Mouse (Mus musculus) adrenal gland, postnatal 10 days (tissue): ENCODE measurements at regions not wholly inside any gene's neighbourhood (a gene's known extent, or its start where the extent isn't known, plus 50 kb on each side); places are given as distances from the start of the nearest gene placed in this dataset.

ENCODE experiments used
- DNase-seq: peaks from one replicate; pipeline ENCODE4 v3.0.0; 2021; ENCODE audit warnings: mixed read lengths

DNA sequence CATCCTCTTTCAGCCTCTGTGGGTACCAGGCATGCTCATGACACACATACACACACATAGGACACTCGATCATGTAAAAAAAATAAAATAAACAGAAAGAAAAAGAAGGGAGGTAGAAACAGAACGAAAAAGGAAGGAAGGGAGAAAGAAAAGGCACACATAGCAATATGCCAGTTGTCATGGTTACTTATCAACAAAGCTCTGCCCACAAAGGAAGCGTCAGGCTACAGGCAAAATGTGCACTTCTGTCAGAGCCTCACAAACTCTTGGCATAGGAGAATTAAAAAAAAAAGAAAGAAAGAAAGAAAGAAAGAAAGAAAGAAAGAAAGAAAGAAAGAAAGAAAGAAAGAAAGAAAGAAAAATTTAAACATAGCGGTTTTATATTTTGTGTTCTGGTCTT is 56.9 kb upstream of the Sox2 start:
- no peak for DNase-seq

DNA sequence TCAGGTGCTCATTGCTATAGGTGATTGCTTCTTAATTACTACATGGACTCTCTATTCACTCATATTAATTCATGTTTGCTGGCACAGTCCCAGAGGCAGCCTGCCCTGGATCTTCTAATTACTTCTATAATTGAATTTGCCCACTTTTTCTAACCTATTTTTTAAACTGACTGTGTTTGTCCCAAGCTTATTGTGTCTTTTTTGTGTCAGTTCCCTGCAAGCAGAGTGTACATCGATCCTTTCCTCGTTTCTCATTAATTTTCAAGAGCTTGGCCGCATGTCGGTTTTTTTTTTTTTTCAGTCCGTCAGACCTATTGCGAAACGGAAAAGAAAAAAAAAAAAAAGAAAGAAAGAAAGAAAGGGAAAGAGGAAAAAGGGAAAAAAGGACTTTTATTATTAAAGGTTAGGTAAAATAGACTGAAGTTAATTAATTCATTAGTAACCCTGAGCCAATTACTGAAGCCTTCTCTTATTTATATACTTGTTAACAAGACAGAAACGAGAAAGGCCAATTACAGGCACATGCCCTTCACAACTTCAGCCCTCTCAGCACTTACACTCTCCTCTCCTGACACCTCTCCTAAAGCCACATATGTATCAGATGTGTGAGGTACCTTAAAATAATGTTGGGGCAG is 72.2 kb upstream of the Sox2 start:
- DNase-seq: no peak

DNA sequence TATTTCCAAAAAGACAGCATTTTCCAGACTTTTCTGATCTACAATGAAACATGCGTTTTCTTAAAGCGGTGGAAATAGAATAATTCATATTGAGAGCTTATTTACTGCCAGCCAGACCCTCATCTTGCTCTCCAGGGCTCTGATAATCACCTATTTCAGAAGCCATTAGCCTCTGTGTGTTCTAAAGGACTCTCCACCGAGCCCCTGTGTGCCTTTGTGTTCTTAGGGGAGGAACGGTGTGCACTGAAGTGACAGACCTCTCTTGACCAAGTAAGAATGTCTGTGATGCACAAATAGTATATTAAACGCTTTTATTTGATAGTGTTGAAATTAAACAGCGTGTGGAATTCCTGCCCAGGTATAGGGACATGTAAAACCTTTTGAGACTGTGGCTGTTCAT is 73.1 kb upstream of the Sox2 start:
- DNase-seq: no peak

DNA sequence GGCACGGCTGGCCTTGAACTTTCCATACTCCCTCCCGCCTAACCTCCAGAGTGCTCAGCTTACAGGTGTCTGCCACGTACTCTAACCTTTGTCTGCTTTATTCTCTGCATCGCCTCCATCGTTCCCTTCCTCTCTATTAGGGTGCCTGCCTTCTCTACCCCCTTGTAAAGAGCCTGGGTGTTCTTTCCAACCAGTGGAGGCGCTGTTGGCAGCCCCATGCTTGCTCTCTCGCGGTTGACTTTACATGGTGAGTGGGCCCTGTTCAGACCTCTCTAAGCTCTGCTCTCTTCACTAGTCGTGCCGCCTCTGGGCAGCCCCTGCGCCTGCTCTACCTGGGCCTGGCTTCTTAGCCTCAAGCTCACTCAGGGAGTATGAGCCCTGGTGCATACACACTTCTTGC is 74.0 kb upstream of the Sox2 start:
- no peak for DNase-seq

DNA sequence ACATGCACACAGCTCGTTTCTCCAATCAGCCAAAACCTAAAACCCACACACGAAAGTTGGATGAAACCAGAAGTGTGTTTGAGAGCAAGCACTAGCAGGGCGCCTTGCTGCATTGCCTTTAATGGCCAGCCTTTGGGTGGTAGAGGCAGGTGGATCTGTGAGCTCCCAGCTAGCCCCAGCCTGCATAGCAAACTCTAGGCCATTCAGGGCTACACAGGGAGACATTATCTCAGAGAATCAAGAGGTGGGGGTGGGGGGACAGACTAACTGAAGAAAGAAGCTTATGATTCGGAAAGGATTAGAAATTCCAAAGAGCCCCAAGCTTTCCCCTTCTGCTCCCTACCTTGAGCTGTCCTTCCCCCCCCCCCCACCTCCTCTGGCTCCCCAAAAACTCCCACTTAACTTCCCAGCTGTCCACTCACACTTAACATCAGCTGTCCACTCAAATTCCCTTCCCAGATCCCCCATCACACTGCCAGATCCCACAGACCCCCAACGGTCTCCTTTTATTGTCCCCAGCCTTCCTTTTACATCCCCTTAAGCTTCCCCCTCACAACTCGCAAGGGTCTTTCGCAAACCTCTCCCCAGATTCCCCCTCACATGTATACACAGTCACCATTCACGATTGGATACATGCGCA is 75.4 kb upstream of the Sox2 start:
- no peak for DNase-seq

DNA sequence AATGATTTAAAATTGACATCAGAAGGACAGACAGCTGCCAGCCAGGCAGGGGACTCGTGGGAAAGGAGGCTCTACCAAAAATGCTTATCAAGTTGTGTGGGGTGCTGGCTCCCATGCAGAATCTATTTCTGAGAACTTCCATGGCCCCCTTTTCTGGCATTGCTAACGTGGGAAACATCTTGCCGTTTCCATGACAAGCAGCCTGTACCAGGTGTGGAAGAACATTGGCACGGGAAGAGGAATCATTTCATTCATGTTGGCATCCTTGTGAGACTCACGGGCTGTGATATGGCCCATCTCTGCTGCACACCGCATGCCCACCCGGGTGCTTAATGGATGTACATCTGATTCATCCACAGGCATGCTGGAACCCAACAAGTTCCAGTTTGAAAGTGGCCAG is 76.9 kb upstream of the Sox2 start:
- no peak for DNase-seq

DNA sequence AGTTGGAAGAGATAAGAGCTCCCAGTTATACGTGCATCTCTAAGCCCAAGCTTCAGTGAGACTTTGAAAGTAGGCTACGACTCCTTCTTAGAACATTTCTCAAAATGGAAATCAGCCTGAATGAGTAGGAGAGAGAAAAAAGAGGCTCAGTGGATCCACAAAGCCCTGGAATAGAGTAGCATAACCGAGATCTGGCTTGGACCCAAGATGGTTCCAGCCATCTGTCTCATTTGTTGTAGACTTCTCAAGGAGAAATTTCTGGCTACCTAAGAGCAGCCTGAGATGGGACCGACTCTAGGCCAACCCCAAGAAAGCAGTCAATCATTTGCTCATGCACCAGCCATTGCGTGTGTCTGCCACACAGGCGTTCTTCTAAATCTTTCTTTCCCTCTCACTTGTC is 78.1 kb upstream of the Sox2 start:
- no peak for DNase-seq

DNA sequence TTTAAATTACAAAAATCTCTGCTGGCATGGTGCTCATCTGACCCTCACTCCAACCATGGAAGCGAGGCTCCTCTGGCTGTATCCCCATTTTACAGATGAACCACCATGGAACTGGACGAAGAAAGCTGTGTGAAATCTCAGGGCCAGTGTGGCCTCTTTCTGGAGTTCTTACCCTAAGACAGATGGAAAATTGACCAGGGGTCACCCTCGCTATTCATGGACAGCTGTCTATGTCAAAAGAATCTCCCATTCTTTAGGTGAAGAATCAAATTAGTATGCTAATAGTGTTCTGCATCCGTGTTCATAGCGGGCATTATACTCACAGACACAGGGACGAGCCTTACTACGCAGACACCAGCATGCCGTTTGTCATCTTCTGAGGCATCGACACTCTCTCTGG is 78.6 kb upstream of the Sox2 start:
- no peak for DNase-seq

DNA sequence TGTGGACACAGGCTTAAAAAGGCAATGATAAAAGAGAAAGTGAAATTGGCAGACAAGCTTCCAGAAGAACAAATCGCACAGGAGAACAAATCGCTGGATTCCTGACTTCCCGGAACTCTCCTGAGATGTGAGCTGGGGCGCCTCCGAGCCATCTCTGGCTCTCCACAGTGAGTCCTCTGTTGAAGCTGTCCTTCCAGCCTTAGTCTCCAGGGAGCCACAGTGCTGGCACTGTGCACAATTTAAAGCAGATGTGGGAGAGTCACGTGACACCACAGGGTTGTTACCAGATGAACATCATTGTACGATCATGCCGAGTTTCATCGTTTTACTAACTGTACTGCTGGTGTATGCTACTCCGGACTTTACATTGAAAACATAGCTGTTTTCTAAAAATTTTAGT is 80.2 kb upstream of the Sox2 start:
- DNase-seq: peak; percentile 24

DNA sequence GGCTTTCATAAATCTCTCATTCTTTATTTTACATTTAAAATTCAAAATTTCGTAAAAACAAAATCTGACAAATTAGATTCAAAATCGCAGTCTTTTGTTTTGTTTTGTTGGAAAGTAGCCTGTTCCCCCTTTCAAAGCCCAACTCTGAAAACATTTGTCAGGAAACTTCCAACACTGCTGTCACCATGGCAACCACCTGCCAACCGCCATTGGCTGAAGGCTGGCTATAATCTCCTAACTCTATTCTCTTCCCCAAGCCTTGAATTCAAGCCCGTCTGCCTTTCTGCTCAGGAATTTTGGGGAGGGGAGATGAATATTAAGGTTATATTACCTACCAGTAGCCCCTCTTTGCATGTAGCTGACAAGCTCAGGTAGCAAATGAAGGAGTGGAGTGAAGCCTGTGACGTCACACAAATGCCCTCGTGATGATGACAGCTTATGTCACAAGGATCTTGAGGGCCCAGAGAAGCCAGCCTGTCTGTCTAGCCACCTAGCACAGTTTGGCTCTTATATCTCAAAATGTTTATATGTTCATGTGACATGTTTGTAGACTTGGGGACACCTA is 82.0 kb upstream of the Sox2 start:
- no peak for DNase-seq

DNA sequence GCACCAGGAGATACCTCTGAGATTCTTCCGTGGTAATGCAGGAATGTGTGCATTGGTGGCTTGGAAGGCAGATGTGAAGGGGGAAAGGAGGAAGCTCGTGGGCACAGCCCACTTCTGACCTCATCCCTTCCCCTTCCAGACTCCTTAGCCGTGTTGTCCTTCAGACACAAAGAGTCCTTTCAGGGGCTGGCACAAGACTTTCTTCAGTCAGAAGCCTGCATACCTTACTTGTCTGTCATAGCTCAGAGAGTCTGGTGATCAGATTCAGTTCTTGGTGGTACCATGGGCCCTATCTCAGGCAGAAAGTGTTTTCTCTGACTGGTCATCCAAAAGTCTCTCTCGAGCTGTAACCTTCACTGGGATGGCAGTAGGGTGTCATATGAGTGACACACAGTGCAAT is 84.8 kb upstream of the Sox2 start:
- DNase-seq: no peak

DNA sequence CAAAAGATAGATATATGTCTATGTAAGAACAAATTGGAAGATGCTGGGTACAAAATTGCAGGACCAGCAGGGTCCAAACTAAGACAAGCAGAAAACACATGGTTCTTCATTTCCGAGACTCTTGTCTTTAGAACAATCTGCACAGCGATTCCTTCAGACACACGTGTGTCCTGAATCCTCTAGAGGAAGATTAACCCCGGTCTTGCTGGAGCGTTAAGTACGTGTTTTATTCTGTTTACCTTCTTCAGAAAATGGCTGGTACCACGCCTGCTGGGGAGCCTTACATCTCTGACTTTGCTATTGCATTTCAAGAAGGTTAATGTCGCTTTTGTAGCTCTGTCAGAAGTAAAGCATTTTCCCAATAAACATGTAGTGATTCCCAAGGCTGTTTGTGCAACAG is 87.3 kb upstream of the Sox2 start:
- no peak for DNase-seq

DNA sequence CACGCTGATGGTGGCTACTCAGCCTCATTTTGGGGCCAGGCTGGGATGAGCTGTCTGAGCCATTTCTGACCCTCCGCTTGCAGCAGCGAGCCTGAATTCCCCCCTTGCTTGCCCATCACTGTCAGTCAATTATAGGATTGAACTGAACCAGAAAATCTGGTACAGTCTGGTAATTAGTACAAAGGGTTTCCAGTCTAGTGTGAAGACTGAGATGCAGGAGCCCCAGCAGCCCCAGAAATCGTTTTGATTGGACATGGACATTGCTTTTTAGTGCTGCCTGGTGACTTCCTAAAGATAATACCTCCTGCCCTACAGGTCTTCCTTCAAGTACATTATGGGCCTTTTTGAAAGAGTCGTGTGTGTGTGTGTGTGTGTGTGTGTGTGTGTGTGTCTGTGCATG is 88.5 kb upstream of the Sox2 start:
- no peak for DNase-seq

DNA sequence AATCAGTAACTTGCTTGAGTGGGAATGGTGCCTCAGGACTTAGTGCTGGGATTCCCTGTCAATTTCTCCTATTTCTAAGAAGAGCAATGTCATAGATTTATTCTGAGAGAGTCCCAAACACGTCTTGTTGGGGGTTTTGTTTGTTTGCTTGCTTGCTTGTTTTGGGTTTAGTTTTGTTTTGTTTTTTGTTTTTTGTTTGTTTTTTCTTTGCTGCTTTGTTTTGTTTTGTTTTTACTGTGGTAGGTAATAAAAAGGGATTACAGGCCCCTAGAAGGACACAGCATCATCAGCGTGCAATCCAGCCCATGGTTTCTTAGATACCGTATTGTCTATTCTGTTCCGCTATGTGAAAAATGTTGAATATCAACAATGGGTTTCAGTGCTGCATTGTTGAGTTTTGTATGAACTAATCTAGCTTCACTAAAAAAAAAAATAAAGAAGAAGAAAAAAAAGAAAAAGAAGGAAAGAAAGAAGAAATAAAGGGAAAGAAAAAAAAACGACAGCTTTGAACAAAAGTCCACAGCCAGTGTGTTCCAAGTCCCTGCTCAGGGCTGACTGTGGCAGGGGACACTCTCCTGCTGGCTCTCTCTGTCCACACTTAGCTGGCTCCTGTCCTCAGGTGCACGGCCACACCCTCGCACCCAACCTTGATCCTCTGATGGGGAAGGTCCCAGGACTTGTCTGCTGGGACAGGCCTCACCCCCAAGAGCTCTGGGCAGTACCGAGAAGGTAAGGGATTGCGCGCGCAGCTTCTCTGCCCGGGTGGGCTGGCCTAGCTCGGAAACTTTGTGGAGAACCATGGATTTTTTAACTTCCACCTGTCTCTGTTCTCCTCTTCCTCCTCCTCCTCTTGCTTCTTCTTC is 90.1 kb upstream of the Sox2 start:
- no peak for DNase-seq

DNA sequence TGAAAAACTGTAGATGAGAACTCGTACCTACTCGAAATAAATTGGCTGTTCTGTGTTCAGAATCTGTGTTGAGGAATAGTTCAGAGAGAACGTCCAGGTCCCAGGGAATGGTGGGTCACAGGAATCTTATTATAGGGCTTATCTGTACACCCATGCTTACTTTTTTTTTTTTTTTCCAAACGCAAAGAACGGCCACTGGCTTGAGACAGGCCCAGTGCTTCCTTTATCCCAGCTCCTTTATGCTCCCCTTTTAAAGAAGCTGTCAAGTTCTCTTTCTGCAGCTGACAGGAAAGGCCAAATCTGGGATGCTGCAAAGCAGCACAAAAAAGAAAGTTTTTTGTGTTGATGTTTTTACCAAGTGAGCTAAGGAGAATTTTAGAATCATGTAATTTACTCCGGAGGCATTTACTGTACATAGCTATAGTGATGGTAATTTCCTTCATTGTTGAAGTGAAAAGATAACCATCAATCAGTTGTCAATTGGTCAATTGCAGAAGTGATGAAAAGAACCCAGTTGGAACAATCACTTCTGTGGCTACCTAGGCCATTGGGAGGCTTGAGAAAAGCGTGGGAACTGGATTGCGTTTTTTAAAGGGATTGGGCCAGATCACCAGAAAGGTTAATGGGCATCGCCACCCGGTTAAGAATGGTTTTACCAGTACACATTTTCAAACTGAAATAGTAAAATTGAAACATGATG is 91.2 kb upstream of the Sox2 start:
- DNase-seq: no peak

DNA sequence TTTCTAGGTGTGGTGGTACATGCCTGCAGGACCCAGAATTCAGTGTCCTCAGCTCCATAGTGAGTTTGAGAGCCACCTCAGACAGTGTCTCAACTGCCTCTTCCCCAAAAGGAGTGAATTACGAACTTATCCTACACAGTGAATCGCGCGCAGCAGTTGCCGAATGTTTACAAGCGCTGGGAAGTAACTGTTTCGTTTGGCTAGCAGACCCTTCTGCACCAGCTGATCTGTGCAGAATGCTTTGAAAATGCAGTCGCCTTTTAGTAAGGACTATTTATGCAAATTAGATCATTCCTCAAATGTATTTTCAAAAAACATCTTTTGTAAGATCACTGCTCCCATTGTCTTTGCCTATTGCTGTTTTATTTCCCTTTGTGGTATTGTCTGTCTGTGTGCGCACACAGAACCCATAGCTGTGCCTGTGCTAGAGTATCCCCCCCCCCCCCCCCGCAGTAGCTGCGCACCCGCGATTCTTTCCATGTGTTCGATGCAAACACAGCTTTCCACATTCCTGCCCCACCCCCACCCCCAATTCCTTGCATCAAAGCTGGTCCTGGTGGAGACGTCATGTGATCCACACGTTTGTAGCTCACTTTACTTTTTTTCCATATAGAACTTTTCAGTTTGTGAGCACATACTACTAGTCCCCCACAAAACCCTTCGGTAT is 97.5 kb upstream of the Sox2 start:
- DNase-seq: no peak

DNA sequence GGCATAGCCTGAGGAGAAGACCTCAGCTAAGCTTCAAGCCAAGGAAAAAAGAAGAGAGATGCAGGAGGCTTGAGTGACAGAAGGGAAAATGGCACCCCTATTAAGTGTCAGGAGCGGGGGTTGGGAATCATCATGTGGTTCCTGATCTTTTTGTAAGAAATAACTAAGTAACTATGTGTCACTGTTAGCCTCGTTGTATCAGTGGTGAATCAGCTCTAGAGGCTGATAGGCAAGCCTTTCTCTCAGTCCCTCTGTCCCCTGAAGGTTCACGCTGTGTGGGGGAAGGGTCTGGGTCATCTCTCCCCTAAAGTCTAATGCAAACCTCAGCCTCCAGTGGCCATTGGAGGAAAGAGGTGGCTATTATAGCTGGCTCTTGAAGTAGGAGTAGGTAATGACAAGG is 99.1 kb upstream of the Sox2 start:
- no peak for DNase-seq

DNA sequence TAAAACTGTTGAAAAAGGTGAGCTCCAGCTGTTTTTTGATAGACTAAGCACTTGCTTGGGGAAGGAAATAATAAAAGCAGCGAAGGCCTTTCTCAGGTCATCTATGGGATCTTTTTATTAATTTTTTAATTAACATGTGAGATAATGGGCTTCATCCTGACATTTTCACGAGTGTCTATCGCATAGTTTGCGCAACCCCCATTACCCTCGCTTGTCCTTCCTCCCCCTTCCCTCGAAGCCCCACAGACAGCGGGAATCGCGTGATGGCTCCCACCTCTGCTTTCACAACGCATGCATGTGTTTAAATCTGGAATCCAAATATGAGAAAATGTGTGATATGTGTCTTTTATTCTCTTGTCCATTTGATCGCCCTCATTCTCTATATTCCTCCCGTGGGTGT is 100.0 kb upstream of the Sox2 start:
- no peak for DNase-seq

DNA sequence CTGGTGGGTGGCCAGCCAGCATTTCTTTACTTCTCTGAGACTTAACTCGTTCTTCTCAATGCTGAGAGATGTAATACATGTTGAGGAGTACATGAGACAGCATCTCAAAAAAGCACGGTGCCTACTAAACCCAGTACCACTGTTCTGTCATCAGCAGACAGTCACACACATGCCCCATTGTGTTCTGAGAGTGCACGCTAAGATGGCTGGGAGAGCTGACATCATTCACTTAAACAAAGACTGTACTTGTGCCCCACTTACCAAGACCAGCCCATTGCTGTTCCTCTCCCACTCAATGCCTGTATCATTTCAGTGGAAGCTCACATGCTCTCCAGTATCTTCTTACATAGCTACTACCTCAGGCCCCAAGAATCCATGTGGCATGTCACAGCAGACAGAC is 117.8 kb upstream of the Sox2 start:
- no peak for DNase-seq

DNA sequence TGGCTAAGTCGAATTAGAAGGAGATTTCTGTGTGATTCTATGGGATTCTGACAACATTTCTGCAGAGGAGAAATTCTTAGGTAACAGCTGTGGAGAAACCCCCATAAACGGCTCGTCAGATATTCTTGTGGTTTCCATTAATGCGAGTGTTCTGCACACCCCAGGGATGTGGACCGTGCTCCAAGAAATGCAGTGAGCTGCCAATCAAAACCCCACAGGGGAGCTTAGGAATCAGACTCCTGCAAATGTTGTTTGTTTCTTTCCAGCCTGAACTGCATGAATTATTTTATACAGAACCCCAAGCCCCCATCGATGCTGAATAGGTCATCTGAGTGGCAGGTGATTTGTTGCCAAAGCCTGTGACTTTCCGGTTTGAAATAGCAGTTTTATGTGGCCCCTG is 118.4 kb upstream of the Sox2 start:
- no peak for DNase-seq

DNA sequence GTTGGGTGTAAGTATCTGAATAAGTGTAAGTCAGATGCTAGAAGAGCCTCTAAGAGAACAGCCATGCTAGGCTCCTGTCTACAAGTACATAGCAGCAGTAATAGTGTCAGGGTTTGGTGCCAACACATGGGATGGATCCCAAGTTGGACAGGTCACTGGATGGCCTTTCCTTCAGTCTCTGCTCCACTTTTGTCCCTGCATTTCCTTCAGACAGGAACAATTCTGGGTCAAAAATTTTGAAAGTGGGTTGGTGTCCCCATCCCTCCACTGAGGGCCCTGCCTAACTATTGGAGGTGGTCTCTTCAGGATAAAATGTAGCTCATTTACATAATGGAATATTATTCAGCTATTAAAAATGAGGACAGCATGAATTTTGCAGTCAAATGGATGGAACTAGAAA is 122.7 kb upstream of the Sox2 start:
- DNase-seq: no peak

DNA sequence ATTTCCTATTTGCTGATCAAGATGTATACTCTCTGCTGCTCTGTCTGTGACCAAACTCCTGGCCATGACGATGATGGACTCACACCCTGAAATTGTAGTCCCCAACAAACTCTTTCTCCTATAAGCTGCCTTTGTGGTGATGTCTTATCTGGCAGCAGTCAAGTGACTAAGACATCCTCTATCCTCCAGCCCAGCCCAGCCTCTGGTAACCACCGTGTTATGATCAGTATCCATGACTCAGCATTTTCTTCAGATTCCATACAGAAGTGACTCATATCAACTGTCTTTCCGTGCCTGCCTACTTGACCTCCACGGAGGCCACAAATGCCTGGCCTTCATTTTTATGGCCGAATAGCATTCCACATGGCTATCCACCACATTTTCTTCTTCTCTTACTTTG is 124.5 kb upstream of the Sox2 start:
- DNase-seq: no peak
